Mouse (Mus musculus): ENCODE results near the gene Gm17455. TPM values are rescaled to one million over a fixed set of nuclear protein-coding genes. Genes with fewer than 3 reads are reported as not detected.

Gm17455 gene
- total RNA-seq, 1 experiment from 2014 or later, result not detected

GRCm38 (mm10) chr10:60405460-60406177 is 6.1 kb downstream of the Gm17455 start:
- ATAC-seq (replicated peaks; ENCODE audit: insufficient number of reproducible peaks, low FRiP score, low TSS enrichment, poor library complexity, severe bottlenecking), result no peak

GRCm38 (mm10) chr10:60407831-60408230 is 8.3 kb downstream of the Gm17455 start:
- peak; percentile 79 for ATAC-seq (replicated peaks; ENCODE audit: insufficient number of reproducible peaks, low FRiP score, low TSS enrichment, poor library complexity, severe bottlenecking)

GRCm38 (mm10) chr10:60411794-60412193 is 12.3 kb downstream of the Gm17455 start:
- no peak for ATAC-seq (replicated peaks; ENCODE audit: insufficient number of reproducible peaks, low FRiP score, low TSS enrichment, poor library complexity, severe bottlenecking)

- no peak for ATAC-seq (replicated peaks; ENCODE audit: insufficient number of reproducible peaks, low FRiP score, low TSS enrichment, poor library complexity, severe bottlenecking)
Observed at GRCm38 (mm10) chr10:60413756-60414155, 14.2 kb downstream of the Gm17455 start.

- no peak for ATAC-seq (replicated peaks; ENCODE audit: insufficient number of reproducible peaks, low FRiP score, low TSS enrichment, poor library complexity, severe bottlenecking)
Observed at GRCm38 (mm10) chr10:60417041-60417440, 17.5 kb downstream of the Gm17455 start.

- no peak for ATAC-seq (replicated peaks; ENCODE audit: insufficient number of reproducible peaks, low FRiP score, low TSS enrichment, poor library complexity, severe bottlenecking)
Observed at GRCm38 (mm10) chr10:60418137-60418536, 18.6 kb downstream of the Gm17455 start.

GRCm38 (mm10) chr10:60419624-60420023 is 20.1 kb downstream of the Gm17455 start:
- no peak for ATAC-seq (replicated peaks; ENCODE audit: insufficient number of reproducible peaks, low FRiP score, low TSS enrichment, poor library complexity, severe bottlenecking)

- no peak for ATAC-seq (replicated peaks; ENCODE audit: insufficient number of reproducible peaks, low FRiP score, low TSS enrichment, poor library complexity, severe bottlenecking)
Observed at GRCm38 (mm10) chr10:60422756-60423155, 23.2 kb downstream of the Gm17455 start.

GRCm38 (mm10) chr10:60430001-60430400 is 30.5 kb downstream of the Gm17455 start:
- ATAC-seq (replicated peaks; ENCODE audit: insufficient number of reproducible peaks, low FRiP score, low TSS enrichment, poor library complexity, severe bottlenecking), result no peak

- ATAC-seq (replicated peaks; ENCODE audit: insufficient number of reproducible peaks, low FRiP score, low TSS enrichment, poor library complexity, severe bottlenecking), result no peak
Observed at GRCm38 (mm10) chr10:60430591-60430990, 31.1 kb downstream of the Gm17455 start.

GRCm38 (mm10) chr10:60432679-60433078 is 33.2 kb downstream of the Gm17455 start:
- no peak for ATAC-seq (replicated peaks; ENCODE audit: insufficient number of reproducible peaks, low FRiP score, low TSS enrichment, poor library complexity, severe bottlenecking)

GRCm38 (mm10) chr10:60442321-60442720 is 42.8 kb downstream of the Gm17455 start:
- ATAC-seq (replicated peaks; ENCODE audit: insufficient number of reproducible peaks, low FRiP score, low TSS enrichment, poor library complexity, severe bottlenecking), result no peak

- ATAC-seq (replicated peaks; ENCODE audit: insufficient number of reproducible peaks, low FRiP score, low TSS enrichment, poor library complexity, severe bottlenecking), result no peak
Observed at GRCm38 (mm10) chr10:60443078-60443477, 43.6 kb downstream of the Gm17455 start.

GRCm38 (mm10) chr10:60445031-60445593 is 45.6 kb downstream of the Gm17455 start:
- 0 out of 2 replicates have a peak, but pooled peaks have one; percentile 11 for ATAC-seq (replicated peaks; ENCODE audit: insufficient number of reproducible peaks, low FRiP score, low TSS enrichment, poor library complexity, severe bottlenecking)

- no peak for ATAC-seq (replicated peaks; ENCODE audit: insufficient number of reproducible peaks, low FRiP score, low TSS enrichment, poor library complexity, severe bottlenecking)
Observed at GRCm38 (mm10) chr10:60447186-60447585, 47.7 kb downstream of the Gm17455 start.

Other genes with a start within 250 kb of the Gm17455 start
- 6.9 to 10.5 TPM (median 8.1 TPM) in 3 replicates for gene Chst3, start 180.5 kb upstream of the Gm17455 start, total RNA-seq (2017)
- 1,204 to 1,488 TPM (median 1,482 TPM) in 3 replicates for gene Psap, start 122.1 kb upstream of the Gm17455 start, total RNA-seq (2017)
- gene Vsir, start 52.9 kb upstream of the Gm17455 start, total RNA-seq (2017), result 223 to 337 TPM (median 251 TPM) in 3 replicates